Mouse (Mus musculus) right cerebral cortex, postnatal 10 days (tissue): ENCODE measurements around the gene Cnn2.
"Not testable (repeated sequence)": the region's sequence is repeated elsewhere in the genome, so short reads cannot be mapped to it uniquely, and the experiment has no call there.

Experiments
- DNase-seq, 2 experiments: peaks; one replicate each; pipeline ENCODE4 v3.0.0; 2021; ENCODE audit warnings: low spot score in 2 of 2

Cnn2 gene

DNA sequence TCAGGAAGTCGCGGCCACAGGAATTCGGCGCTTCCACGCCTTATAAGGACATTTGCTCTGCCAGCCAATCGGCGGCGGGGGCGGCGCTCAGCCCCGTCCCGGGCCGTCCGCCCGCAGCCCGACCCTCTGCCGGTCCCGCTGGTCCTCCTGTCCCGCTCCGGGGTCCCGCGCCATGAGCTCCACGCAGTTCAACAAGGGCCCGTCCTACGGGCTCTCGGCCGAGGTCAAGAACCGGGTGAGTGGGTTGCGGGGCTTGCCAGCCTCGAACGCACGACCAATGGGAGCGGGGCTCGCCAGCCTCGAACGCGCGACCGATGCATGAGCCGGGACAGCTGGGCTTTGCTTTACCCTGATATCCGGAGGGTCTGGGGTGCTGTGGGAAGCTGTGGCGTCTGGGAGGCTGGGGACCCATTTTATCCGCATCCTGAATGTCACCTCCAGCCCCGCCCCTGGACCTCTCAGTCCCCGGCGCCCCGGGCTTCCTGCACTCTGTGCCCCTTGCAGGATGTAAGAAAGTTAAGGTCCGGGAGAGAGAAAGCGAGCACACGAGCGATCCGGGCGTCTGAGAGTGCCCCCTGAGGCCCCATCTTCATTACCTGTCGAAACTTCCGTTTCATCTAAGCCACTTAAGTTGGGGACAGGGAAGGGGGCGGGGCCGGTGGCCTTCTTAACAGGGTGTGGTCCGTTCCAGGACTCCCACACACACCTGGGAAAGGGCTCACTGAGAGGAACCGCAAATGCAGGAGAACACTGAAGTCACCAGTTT, at the start of gene Cnn2:
TSS of gene Cnn2 (plus strand) at position 79 of the 766 bp plus-strand sequence.
- no peak for DNase-seq

DNA sequence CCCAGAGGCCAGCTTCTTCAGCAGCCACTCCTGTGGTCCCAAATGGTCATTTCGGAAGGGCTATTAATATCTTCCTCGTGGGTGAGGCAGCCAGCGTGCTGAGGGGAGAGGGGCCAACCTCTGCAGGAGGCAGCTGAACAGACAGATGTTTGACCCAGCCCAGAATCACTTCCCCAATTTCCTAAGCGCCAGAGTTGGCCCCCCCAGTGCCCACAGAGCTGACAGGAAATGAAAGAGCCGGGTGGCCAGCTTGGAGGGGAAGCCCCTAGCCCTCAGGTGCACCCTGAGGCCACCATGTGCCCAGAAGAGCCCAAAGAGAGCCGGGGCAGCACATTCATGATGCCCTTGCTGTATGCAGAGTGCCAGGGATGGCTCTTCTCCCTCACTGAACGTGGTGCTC, 47.6 kb upstream of the Cnn2 start:
- peak in 1 of 2 experiments; percentile 69 for DNase-seq

DNA sequence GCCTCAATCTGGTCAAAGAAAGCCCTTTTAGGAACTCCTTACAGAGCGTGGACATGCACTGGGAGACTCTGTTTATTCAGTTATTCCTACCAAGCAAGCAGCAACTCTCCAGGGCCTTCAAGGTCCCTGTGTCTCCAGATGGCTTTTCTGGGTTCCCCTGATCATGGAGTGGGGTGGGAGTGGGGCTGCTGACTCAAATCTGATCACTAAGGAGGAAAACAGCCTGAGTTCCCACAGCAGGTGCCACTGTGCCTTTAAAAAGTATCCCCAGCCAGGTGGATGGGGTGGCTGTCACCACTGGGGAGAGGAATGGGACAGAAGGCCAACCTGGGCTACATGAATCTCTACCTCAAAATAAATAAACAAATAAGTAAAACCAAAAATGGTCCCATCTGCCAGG, 45.4 kb upstream of the Cnn2 start:
- DNase-seq: no peak

DNA sequence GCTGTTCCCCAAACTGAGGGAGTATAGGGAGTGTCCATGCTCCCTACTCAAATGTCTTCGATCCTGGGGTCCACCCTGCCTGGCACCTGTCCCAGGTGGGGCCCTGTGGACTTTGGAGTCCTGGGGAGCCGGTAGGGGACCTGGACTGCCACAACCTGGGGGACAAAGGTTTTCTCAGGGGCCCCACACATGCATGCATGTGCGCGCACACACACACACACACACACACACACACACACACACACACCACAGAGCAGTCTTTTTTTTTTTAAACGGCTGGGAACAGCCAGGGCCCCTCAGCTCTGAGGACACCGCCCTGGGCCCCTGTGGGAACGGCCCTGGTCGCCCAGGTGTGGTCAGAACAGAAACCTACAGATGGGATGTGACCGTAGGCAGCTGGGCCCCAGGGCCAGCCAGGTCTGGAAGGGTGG, 44.9 kb upstream of the Cnn2 start:
- no peak for DNase-seq

DNA sequence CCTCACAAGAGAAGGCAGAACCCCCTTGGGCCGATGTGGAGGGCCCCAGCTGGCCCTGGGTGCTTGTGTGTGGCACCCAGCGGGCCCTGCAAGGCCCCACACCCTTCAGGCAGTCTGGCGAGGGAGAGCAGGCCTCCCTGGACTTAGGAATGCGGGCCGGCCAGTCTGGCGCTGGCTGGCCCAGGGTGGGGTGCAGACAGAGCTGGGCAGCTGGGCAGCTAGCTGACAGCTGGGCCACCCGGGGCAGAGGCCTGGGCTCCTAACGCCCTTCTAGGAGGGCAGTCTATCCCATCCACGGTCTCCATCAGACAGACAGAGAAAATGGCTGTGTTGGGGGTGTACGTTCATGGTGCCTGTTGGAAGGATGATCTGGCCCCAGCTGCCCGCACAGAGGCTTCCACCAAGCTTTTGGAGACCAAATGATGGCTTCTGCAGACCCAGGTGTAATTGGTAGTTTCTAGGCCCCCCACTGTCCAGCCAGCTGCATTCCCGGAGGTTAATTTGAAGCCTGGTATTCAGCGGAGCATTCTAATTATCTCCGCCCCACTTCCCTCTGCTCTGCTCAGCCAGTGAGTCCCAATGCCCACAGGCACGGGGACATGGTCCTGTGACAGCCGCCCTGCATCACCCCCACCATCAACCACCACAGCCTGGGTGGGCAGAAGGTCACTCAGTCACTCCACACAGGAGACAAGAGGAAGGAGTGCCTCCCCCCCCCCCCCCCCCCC, 42.7 kb upstream of the Cnn2 start:
- no peak for DNase-seq

DNA sequence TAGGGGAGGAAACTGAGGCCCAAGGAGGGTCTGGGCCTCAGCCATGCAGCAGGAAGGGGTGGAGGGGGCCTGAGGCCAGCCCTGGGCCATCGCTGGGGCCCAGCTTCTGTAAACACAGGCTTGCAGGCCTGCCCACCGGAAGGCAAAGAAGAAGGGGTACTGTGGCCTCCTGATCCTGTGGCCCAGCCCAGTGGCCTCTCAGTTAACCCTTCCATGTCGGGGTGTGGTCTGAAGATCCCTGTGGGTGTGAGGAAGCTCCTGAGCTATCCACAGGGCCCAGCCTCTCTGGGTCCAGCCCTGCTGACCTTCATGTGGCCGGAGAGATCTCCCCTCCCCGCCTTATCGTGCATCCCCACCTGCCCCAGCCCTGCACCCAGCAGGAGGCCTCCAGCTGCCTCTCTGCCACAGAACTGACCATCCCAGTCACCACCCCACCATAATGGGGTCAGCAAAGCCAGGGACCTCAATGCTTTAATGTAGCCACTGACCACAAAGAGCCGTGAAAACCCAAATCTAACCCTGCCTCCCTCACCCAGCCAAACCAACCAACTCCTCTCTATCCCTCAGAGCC, 41.5 kb upstream of the Cnn2 start:
- no peak for DNase-seq

DNA sequence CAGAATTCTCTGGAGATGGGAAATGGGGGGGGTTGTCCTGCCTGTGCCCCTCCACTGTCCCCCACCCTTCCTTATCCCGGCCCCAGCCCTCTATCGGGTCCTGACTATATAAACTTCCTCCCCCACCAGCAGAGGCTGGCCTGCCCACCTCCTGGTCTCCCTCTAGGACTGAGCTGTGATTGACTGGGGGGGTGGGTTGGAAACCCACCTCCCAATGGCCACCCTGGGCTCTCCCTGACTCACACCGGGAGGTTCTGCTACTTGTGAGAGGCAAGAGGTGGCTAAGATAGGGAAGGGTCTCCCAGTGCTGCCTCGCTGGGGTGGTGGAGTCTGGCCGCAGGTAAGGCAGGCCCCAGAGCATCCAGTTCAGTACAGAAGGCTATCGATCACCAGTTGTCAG, 40.9 kb upstream of the Cnn2 start:
- no peak for DNase-seq

DNA sequence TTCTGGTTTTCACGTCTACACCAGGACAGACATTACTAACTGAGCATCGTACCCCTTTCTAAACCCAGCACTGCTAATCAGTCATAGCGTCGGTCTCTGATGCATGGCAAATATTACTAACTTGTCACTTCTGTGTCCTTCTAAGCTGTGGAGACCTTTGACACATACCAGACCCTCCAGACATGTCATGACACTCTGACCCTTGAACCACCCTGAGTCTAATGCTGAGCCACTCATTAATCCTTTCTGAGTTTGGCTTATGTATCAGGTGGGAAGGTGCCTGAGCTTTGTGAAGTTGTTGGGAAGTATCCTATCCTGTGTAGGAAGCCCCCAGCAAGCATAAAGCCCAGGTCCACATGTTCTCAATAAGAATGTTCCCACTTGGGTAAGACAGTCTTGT, 38.5 kb upstream of the Cnn2 start:
- DNase-seq: no peak

DNA sequence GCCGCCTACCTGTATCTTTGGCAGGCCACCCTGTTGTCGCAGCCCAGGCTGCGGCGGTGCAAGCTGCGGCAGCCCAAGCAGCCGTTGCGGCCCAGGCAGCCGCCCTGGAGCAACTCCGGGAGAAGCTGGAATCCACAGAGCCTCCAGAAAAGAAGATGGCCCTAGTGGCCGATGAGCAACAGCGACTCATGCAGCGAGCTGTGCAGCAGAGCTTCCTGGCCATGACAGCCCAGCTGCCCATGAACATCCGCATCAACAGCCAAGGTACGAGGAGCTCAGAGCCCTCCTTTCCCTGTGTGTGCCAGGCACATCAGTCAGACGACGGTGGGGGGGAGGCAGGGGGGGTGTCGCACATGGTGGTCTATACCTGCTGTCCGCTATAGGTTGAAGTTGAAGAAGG, 37.7 kb upstream of the Cnn2 start:
- no peak for DNase-seq

DNA sequence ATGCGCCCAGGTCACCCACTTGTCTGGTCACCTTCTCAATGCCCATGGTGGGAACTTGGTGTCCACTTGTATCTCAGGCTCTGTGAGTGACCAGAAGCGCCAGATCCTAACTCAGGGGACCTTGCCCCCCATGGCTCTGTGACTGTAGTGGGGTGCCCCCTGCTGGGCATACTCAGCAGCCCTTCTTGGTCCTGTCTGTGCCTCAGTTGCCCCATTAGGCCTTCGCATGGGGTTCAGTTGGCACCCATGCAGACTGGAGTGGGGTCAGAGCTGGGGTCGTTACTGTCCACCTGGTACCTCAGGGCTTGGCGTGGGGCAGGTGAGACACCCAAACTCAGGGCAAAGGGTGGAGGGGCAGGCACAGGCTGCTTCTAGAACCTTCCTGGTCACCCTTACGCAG, 34.4 kb upstream of the Cnn2 start:
- no peak for DNase-seq

DNA sequence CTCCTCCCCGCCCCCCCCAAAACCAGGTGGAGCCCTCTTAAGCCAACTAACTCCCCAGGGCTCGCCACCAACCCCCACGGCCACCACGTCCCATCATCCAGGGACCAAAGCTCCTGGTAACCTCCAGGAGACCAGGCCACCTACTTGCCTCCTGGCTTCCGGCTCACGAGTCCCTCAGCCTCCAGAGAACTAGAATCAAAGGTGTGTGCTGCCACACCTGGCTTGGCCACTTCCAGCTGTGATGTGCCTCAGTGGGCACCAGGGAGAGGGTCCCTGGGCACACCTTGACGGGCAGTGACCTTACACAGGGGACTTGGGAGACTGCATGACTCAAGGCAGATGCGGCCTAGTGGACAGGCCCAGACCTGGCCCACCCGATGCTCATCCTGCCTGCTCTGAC, 32.7 kb upstream of the Cnn2 start:
- no peak for DNase-seq

DNA sequence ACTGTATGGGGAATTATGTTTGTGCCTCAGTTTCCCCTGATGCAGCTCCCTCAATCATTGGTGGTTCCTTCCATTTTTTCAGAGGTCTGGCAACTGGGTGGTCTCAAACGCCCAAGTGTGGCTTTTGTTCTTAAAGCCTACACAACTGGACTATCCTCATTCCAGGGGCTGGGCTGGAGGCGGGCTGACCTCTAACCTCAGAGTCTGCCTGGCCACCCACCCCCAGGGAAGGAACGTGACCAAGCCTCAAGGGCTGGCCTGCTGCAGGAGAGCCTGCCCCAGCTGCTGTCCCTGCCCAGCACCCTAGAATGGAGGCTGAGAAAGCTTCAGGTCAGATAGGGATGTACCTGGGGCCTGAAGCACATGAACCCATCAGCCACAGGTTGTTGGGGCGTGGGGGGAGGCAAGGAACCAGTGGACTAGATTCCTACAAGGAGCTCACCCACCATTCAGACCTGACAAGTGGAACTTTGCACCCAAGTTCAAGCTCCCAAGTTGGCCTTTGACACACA, 31.7 kb upstream of the Cnn2 start:
- DNase-seq: no peak

DNA sequence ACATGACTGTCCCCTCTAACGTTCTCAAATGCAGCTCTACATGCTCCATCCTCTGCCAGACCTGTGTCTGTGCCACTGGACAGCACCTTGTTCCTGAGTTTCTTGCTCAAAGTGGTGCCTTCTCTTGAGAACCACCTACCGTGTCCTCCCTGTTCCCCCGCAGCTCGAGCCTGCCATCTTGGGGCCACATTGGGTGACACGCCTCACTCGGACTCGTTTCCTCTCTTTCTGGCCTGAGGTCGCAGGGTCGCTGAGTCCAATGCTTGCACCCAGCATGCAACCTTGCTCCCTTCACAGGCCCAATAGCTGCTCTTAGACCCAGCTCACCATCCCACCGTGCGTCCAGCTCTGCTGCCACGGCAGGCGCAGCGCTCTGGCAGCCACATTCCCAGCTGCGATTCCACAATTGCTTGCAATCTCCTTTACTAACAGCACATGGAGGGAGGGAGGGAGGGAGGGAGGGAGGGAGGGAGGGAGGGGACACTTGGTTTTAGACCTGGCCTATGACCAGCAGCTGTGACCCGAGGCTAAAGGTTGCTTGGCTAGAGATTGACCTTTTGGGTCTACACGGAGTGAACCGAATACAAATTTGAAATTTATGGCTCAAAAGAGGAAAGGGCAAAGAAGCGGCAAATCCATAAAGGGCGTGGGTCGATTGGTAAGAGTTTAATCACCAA, 30.1 kb upstream of the Cnn2 start:
- peak; percentile 75 to 81 for DNase-seq

DNA sequence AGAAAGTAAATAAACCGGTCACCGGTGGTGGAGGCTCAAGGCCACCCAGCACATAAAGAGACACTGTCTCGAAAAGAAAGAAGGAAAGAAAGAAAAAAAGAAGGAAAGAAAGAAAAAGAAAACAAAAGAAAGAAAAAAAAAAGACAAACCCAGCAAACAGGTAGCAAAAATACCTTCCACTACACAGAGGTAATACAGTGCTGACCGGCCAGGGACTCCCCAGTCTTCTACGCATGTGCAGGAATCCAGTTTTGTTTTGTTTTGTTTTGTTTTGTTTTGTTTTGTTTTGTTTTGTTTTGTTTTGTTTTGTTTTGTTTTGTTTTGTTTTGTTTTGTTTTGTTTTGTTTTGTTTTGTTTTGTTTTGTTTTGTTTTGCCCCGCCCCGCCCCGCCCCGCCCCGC, 29.0 kb upstream of the Cnn2 start:
- not testable (repeated sequence) for DNase-seq

DNA sequence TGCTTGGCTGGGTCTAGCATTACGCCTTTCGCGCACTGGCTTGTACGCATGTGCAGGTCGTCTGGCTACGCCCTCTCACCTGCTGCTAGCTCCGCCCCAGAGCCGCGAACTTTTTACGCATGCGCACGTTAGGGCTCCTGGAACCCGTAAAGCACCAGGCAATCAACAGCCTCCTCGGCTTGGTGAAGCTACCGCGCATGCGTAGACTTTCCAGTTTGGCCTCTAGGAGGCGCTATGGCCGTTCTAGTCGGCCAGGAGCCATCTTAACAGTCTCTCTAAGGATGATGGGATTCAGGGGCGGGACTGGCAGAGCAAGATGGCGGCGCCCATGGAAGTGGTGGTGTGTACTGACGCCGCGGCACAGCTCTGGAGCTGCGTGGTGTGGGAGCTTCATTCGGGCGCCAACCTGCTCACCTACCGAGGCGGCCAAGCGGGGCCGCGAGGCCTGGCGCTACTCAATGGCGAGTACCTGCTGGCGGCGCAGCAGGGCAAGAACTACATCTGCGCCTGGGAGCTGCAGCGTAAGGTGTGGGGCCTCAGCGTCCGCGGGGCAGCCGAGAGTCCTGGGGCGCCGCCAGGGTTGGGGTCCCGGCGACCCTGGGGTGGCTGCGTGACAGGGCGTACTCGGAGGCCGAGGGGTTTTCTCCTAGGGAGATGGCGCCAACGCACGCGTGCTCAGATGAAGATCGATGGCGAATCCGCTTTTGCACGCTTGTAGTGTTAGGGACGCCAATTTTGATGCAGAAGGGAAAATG, 28.4 kb upstream of the Cnn2 start, which contains the start of gene Wdr18:
TSS of gene Wdr18 (plus strand) at position 306 of the 755 bp plus-strand sequence.
- peak; percentile 99 for DNase-seq

DNA sequence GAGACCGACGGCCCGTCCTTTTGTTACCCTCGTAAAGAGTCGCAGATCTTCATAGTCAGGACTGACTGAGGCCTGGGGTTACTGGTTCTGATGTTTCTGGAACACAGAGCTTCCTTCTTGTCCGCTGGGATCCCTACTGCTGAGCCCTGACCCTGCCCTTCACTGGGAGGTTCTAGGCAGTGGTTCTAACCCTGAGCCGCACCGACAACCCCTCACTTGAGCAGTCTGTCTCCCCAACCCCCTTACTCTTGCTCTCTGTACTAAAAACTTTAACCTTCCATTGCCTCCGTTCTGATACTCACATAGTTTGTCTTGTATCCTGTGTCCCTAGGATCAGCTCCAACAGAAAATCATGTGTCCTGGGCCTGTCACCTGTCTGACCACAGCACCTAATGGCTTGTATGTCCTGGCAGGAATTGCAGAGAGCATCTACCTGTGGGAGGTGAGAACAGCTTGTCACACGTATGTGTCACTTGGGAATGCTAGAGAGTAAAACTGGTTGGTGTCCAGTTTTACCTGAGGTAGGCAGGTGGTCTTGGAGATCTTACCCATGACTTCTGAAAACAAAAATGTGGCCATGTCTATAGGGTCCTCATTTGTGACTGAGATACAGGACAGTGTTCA, 27.6 kb upstream of the Cnn2 start:
- no peak for DNase-seq

DNA sequence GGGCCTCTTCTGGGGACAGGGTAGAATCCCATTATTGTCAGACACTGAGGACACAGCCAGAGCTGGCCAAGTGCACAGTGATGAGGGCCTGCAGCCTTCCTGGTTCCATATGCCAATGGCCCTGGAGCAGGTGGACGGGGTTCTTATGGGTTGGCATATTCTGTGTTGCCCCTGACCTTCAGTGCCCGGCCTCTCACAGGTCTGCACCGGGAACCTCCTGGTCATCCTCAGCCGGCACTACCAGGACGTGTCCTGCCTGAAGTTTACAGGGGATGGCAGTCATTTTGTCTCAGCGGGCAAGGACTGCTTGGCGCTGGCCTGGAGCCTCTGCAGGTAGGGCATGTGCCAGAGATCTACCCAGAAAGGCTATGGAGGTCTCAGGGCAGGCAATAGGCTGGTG, 23.7 kb upstream of the Cnn2 start:
- DNase-seq: no peak

DNA sequence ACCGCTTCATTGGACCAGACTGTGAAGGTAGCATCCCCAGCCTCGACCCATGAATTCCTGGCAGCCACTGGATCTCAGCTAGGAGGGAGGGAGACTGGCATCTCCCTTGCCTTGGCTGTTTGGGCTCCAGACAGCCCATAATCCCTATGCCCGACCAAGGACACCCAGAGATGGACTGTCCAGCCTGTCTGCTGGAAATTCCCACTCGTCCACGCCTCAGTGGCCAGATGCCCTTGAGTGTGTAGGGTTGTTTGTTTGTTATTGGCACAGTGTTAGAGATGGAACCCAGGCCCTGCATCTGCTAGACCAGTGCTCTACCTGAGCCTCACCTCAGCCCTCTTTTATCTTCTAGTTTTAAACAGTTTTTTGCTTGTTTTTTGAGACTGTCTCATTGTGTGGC, 23.1 kb upstream of the Cnn2 start:
- DNase-seq: no peak

DNA sequence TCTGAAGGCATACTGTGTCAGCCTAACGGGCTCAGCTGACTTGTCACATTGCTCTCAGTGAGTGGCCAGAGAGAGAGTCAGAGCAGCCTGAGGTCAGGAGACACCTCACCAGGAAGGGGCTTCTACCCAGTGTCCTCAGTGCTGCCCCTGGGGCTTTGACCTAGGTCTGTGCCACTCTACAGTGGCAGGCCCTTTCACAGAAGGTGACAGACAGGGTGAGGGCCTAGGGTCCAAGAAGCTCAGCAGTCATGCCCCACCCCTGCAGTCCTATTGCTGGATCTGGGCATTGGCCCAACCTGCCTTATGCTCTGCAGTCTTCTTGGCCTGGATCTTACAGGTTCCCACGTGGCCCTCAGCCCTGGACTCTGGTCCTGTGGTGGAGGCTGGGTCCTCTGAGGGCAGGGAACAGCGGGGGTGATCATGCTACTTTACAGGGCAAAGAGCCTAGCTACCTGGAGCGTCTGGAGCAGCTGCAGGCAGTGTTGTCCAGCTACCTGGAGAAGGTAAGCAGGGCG, 21.4 kb upstream of the Cnn2 start:
- no peak for DNase-seq

DNA sequence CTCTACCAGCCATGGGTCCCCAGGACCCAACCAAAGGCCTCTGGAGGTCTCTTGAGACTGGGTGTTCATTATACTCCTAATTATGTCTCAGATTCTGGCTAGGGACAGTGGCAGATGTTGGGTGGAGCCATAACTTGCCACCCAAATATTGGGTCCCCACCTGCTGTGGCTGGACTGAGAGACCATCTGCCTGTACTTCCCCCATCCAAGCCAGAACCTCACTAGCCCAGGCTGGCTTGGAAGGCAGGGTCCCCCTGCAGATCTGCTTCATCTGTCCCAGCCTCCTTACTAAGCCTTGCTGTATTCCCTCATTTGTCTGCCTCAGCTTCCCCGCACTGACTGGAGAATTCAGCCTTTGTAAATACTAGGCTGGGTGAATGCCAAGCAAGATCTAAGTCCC, 20.2 kb upstream of the Cnn2 start:
- DNase-seq: no peak

DNA sequence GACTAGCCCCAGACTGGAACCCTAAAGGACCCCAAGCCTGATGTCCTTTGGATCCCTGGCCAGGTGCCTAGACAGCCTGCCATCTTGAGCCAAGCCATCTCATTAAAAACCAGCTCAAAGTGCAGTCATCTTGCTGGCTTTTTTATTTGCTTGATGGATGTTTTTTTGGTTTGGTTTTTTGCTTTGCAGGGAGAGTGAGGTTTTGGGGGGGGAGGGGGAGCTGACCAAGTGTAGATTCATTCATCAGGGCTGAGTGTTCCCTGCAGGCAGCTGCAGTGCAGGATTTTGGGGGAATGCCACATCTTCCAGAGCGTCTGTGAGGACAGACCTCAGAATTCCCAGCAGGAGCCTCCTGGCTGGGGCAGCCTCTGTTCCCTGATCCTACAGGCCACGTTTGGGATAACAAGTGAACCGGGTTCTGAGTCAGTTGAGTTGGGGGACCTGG, 19.2 kb upstream of the Cnn2 start:
- DNase-seq: no peak
